Mouse (Mus musculus): ENCODE measurements around the gene Gm4559. TPM values are rescaled to one million over a fixed set of nuclear protein-coding genes. Genes with fewer than 3 reads are reported as not detected.
A peak's percentile ranks its signal among the peaks of the same experiment; 100 is the strongest.
"Not testable (repeated sequence)": the region's sequence is repeated elsewhere in the genome, so short reads cannot be mapped to it uniquely, and the experiment has no call there.

Gm4559 gene
- polyA plus RNA-seq, 1 experiment from 2014 or later: not detected

- H3K27ac ChIP-seq; H3K36me3 ChIP-seq; H3K9ac ChIP-seq; H3K4me1 ChIP-seq; H3K4me3 ChIP-seq; H3K4me2 ChIP-seq (replicated peaks); ATAC-seq (ENCODE audit: low FRiP score); H3K27me3 ChIP-seq; H3K9me3 ChIP-seq (replicated peaks): not testable (repeated sequence)
- WGBS: 47% methylated on average over 4 of the region's 4 CpGs
Measured at GRCm38 (mm10) chr7:142296108-142296507, 21.9 kb upstream of the Gm4559 start.

GRCm38 (mm10) chr7:142295418-142295817, 21.3 kb upstream of the Gm4559 start:
- Histone ChIP-seq H3K9ac (no peak overlapping the region), H3K4me1 (no peaks in the 10 kb centered on the region), H3K4me2 (replicated peaks) (no peak overlapping the region), H3K27ac (no peak overlapping the region), H3K36me3 (no peaks in the 10 kb centered on the region), H3K4me3 (no peak overlapping the region), H3K27me3 (0 out of 2 replicates have a peak, but pooled peaks cover 6% of the 10 kb centered on the region), H3K9me3 (replicated peaks) (no peaks in the 10 kb centered on the region)
- ATAC-seq (ENCODE audit: low FRiP score): no peak

- H3K27me3 ChIP-seq; H3K36me3 ChIP-seq; H3K27ac ChIP-seq; ATAC-seq (ENCODE audit: low FRiP score); H3K9me3 ChIP-seq (replicated peaks); H3K4me3 ChIP-seq; H3K4me1 ChIP-seq; H3K9ac ChIP-seq; H3K4me2 ChIP-seq (replicated peaks): not testable (repeated sequence)
- 0% methylated on average over 2 of the region's 2 CpGs for WGBS
Measured at GRCm38 (mm10) chr7:142293851-142294250, 19.7 kb upstream of the Gm4559 start.

- H3K4me3 ChIP-seq; H3K9ac ChIP-seq; H3K36me3 ChIP-seq; ATAC-seq (ENCODE audit: low FRiP score); H3K4me1 ChIP-seq; H3K9me3 ChIP-seq (replicated peaks); H3K27ac ChIP-seq; H3K4me2 ChIP-seq (replicated peaks): not testable (repeated sequence)
- 79% methylated on average over 9 of the region's 9 CpGs for WGBS
- H3K27me3 ChIP-seq: peaks cover 19% of the 10 kb centered on the region
Measured at GRCm38 (mm10) chr7:142285910-142286612, 11.9 kb upstream of the Gm4559 start.

GRCm38 (mm10) chr7:142285130-142285835, 11.1 kb upstream of the Gm4559 start:
- Histone ChIP-seq H3K27ac (peak overlapping the region; percentile 7; the same call in 1 of the 2 replicates), H3K4me3 (peak overlapping the region; percentile 52), H3K4me1 (peaks cover 9% of the 10 kb centered on the region; the same call in 1 of the 2 replicates), H3K4me2 (replicated peaks) (peak overlapping the region; percentile 83), H3K9ac (0 out of 2 replicates have a peak overlapping the region, but pooled peaks have one; percentile 9), H3K36me3 (no peaks in the 10 kb centered on the region), H3K27me3 (peaks cover 19% of the 10 kb centered on the region), H3K9me3 (replicated peaks) (no peaks in the 10 kb centered on the region)
- WGBS: 24% methylated on average over 23 of the region's 23 CpGs
- peak; percentile 86 for ATAC-seq (ENCODE audit: low FRiP score)

- peaks cover 19% of the 10 kb centered on the region for H3K27me3 ChIP-seq
- under 1% methylated on average over 19 of the region's 19 CpGs for WGBS
- H3K36me3 ChIP-seq: no peaks in the 10 kb centered on the region
Measured at GRCm38 (mm10) chr7:142284615-142285080, 10.5 kb upstream of the Gm4559 start.

GRCm38 (mm10) chr7:142284023-142284591, 9.9 kb upstream of the Gm4559 start:
- ATAC-seq (ENCODE audit: low FRiP score): peak; percentile 52
- Histone ChIP-seq H3K9ac (peak overlapping the region; percentile 65), H3K4me3 (peak overlapping the region; percentile 52), H3K27ac (peak overlapping the region; percentile 70), H3K27me3 (peaks cover 19% of the 10 kb centered on the region), H3K4me2 (replicated peaks) (peak overlapping the region; percentile 83), H3K9me3 (replicated peaks) (no peaks in the 10 kb centered on the region), H3K4me1 (peaks cover 9% of the 10 kb centered on the region; the same call in 1 of the 2 replicates), H3K36me3 (no peaks in the 10 kb centered on the region)
- under 1% methylated on average over 38 of the region's 38 CpGs for WGBS

More at GRCm38 (mm10) chr7:142284615-142285080, 10.5 kb upstream of the Gm4559 start:
- ATAC-seq (ENCODE audit: low FRiP score): peak; percentile 85
- H3K9me3 ChIP-seq (replicated peaks): no peaks in the 10 kb centered on the region
- H3K4me1 ChIP-seq: peaks cover 9% of the 10 kb centered on the region; the same call in 1 of the 2 replicates
- H3K27ac ChIP-seq: peak overlapping the region; percentile 70
- peak overlapping the region; percentile 52 for H3K4me3 ChIP-seq
- peak overlapping the region; percentile 65 for H3K9ac ChIP-seq
- peak overlapping the region; percentile 83 for H3K4me2 ChIP-seq (replicated peaks)

GRCm38 (mm10) chr7:142282847-142283246, 8.7 kb upstream of the Gm4559 start:
- not testable (repeated sequence) for H3K36me3 ChIP-seq; ATAC-seq (ENCODE audit: low FRiP score); H3K9ac ChIP-seq; H3K27ac ChIP-seq; H3K9me3 ChIP-seq (replicated peaks); H3K4me3 ChIP-seq; H3K4me1 ChIP-seq
- Histone ChIP-seq H3K4me2 (replicated peaks) (peak overlapping the region; percentile 83; the same call in 1 of the 2 replicates), H3K27me3 (peaks cover 19% of the 10 kb centered on the region)
- 20% methylated on average over 2 of the region's 2 CpGs for WGBS

GRCm38 (mm10) chr7:142279291-142279690, 5.1 kb upstream of the Gm4559 start:
- H3K27me3 ChIP-seq: peaks cover 19% of the 10 kb centered on the region
- ATAC-seq (ENCODE audit: low FRiP score); H3K27ac ChIP-seq; H3K4me1 ChIP-seq; H3K4me2 ChIP-seq (replicated peaks); H3K4me3 ChIP-seq; H3K36me3 ChIP-seq; H3K9me3 ChIP-seq (replicated peaks); H3K9ac ChIP-seq: not testable (repeated sequence)
- 79% methylated on average over 1 of the region's 1 CpGs for WGBS

- peaks cover 14% of the 10 kb centered on the region for H3K27me3 ChIP-seq
- H3K4me1 ChIP-seq; ATAC-seq (ENCODE audit: low FRiP score); H3K4me2 ChIP-seq (replicated peaks); H3K9me3 ChIP-seq (replicated peaks); H3K4me3 ChIP-seq; H3K36me3 ChIP-seq; H3K27ac ChIP-seq; H3K9ac ChIP-seq: not testable (repeated sequence)
- 0% methylated on average over 3 of the region's 3 CpGs for WGBS
Measured at GRCm38 (mm10) chr7:142278183-142278582, 4.0 kb upstream of the Gm4559 start.

GRCm38 (mm10) chr7:142258254-142258653, 15.9 kb downstream of the Gm4559 start, which contains the start of gene Gm2431:
Gene Gm2431, minus strand, starts transcription at chr7:142258354.
- not testable (repeated sequence) for H3K4me2 ChIP-seq (replicated peaks); H3K4me3 ChIP-seq; H3K9me3 ChIP-seq (replicated peaks); ATAC-seq (ENCODE audit: low FRiP score); H3K27me3 ChIP-seq; H3K36me3 ChIP-seq; H3K9ac ChIP-seq; H3K27ac ChIP-seq; H3K4me1 ChIP-seq
- 57% methylated on average over 1 of the region's 1 CpGs for WGBS

- Histone ChIP-seq H3K36me3 (no peaks in the 10 kb centered on the region), H3K27me3 (no peaks in the 10 kb centered on the region), H3K4me3 (no peak overlapping the region), H3K27ac (no peak overlapping the region), H3K9ac (no peak overlapping the region), H3K4me1 (no peaks in the 10 kb centered on the region), H3K4me2 (replicated peaks) (no peak overlapping the region), H3K9me3 (replicated peaks) (no peaks in the 10 kb centered on the region)
- no peak for ATAC-seq (ENCODE audit: low FRiP score)
- 0% methylated on average over 2 of the region's 2 CpGs for WGBS
Measured at GRCm38 (mm10) chr7:142255517-142255916, 18.6 kb downstream of the Gm4559 start.
